Mouse (Mus musculus) cortical plate, adult 2 months (tissue): ENCODE results near the gene Tbcel. TPM values are rescaled to one million over a fixed set of nuclear protein-coding genes. Genes with fewer than 3 reads are reported as not detected.

Experiments used
- H3K27ac ChIP-seq: fragments of 200-500 bp; 2 replicates; pipeline ENCODE4 v1.5.1; 2012; ENCODE audit warnings: low read length, control low read depth, inconsistent platforms; ENCODE audit not compliant: insufficient read depth
- H3K4me1 ChIP-seq: fragments of 200-500 bp; 2 replicates; pipeline ENCODE4 v1.6.1; 2011; ENCODE audit warnings: low read length; ENCODE audit not compliant: control insufficient read depth, insufficient read depth
- H3K4me3 ChIP-seq: fragments of 200-500 bp; 2 replicates; pipeline ENCODE4 v1.5.1; 2011; ENCODE audit warnings: mild to moderate bottlenecking, low read length, control low read depth; ENCODE audit not compliant: insufficient read depth
- CTCF ChIP-seq: fragments of 200-500 bp; IDR thresholded peaks from 2 replicates; pipeline ENCODE4 v1.5.1; 2011; ENCODE audit warnings: mild to moderate bottlenecking, control low read depth, low read length; ENCODE audit not compliant: insufficient read depth; ENCODE audit errors: extremely low read depth
- POLR2A ChIP-seq: fragments of 200-500 bp; IDR thresholded peaks from 2 replicates; pipeline ENCODE4 v1.6.1; 2011; ENCODE audit warnings: mild to moderate bottlenecking, low read length, control low read depth; ENCODE audit not compliant: insufficient read depth; ENCODE audit errors: extremely low read depth
- polyA plus RNA-seq: library from polyadenylated mRNA; depleted of rRNA; stranded (reverse); fragments of >200 nt; gene quantifications from 2 replicates; pipeline ENCODE4 v1.2.3, GENCODE M21; 2012

The Tbcel gene
- polyA plus RNA-seq, 1 experiment = 30.3 TPM

DNA sequence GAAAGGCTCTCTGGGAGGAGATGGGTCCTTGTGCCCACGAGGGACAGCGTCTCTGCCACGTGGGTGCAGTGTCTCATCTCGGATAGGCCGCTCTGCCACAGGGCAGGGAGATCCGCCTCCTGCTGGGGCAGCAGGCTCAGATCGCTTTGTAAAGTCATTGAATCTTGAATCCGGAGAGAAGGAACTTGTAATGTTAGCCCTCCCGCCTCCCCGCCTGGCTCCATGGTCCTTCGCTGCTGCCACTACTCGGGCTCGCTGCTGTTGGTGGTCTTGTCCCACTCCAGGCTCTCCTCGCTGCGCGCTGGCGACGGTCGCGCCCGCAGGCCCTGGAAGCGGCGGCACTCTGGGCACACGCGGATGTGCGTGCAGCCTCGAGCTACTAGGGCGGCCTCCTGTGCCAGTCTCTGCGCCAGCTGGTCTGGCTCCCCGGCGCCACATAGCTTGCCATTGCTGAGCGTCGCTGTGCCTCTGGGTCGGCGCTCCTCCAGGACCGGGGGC lies 13.0 kb upstream of the Tbcel start:
- Histone ChIP-seq H3K27ac (no peak overlapping the region), H3K4me3 (peak overlapping the region; percentile 19; the same call in 1 of the 2 replicates), H3K4me1 (no peaks in the 10 kb centered on the region)
- peak; percentile 61; the same call in 1 of the 2 replicates for TF ChIP-seq POLR2A
- no peak for TF ChIP-seq CTCF

DNA sequence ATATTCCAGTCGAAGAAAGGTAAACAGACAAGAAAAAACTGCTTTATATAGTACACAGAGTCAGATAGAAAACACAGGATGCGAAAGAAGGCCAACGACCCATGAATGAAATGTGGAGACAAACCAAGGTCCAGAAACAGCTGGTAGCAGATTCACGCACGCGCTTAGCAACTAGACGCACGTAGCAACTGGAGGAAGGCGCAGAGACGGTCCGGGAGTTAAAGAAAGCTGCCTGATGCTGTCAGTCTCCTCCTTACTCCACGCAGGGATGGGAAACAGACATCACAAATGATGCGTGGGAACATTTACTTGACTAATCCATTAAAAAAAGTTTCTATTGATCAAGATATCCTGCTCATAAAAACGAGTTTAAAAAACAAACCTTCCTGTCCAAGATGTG lies 10.6 kb upstream of the Tbcel start:
- no peak overlapping the region for H3K27ac ChIP-seq
- no peaks in the 10 kb centered on the region for H3K4me1 ChIP-seq
- TF ChIP-seq CTCF (no peak), POLR2A (no peak)
- no peak overlapping the region for H3K4me3 ChIP-seq

DNA sequence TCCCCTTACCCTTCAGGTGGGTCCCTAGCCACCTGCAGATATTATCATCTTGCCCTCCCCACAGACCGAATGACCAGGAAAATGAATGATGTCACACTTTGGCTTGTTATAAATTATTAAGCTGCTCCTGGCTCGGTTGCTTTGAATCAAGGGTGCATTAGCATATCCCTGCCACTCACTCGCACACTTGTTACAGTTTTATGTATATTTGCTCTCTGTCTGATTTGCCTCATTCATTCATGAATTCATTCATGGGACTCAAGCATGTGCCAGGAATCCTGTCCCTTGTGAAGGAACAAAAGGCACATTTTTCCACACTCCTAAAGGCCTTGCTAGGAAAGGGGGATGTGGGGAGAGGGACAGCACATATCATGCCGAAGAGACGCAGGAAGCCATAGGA lies 5.5 kb upstream of the Tbcel start:
- Histone ChIP-seq H3K4me3 (no peak overlapping the region), H3K27ac (no peak overlapping the region)

DNA sequence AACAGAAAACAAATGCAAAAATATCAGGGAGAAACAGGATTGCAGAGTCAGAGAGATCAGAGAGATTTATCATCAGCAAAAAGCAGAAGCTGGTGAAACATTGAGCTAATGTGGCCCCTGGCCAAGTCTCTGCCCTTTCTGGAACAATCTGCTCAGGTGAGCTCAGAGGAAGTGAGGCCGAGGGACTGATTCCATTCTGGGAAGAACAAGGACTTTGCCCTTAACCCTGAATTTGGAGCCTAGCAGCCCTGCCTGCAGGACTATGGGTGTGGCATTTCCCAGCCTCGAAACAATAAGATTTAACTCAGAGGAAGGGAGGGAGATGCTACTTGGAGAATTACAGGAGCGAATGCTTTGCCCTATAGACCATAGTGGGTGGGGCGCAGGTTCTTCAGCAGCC lies 4.7 kb upstream of the Tbcel start:
- no peak overlapping the region for H3K4me3 ChIP-seq
- no peak for TF ChIP-seq POLR2A
- no peak for TF ChIP-seq CTCF
- no peak overlapping the region for H3K27ac ChIP-seq
- no peaks in the 10 kb centered on the region for H3K4me1 ChIP-seq

More for the DNA sequence above, 5.5 kb upstream of the Tbcel start:
- H3K4me1 ChIP-seq = no peaks in the 10 kb centered on the region
- TF ChIP-seq CTCF = no peak
- no peak for TF ChIP-seq POLR2A

DNA sequence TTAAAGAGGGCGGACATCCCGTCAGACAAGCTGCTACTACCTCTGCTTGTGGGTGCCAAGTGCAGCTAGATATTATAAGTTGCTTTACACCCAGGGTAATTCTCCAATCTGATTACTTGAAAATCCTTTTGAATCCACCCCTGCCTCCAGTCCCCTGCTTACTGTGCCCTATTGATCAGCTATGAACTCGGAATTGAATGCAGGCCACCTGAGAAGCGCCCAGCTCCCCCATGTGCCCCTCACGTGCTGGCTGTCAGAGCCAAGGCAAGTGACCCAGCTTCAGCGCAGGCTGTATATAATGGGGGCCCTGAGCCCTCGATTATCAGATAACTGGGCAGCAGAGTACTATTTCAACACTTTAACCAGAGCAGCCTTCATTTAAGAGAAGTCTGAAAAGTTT lies 626 bp upstream of the Tbcel start:
- TF ChIP-seq POLR2A (no peak), CTCF (no peak)
- no peaks in the 10 kb centered on the region for H3K4me1 ChIP-seq
- H3K27ac ChIP-seq = no peak overlapping the region
- H3K4me3 ChIP-seq = no peak overlapping the region

DNA sequence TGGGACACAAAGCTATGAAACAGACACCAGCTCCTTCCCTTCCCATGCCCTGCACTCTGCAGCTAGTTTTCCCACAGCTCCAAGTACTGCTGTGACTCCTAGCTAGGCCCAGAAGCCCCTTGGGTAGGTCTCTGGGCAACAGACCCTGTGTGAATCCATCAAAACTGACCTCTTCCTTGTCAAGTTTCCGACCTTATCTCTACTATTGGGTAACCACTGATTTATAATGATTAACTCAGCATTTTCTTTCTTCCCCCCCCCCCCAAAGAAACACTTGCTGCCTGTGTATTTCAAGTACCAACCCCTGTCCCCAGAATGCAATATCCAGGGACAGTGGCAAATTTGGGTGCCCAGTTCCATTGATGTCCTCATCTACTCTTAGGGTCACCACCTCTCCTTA lies 587 bp downstream of the Tbcel start:
- no peak for TF ChIP-seq CTCF
- no peak for TF ChIP-seq POLR2A
- H3K27ac ChIP-seq = no peak overlapping the region

DNA sequence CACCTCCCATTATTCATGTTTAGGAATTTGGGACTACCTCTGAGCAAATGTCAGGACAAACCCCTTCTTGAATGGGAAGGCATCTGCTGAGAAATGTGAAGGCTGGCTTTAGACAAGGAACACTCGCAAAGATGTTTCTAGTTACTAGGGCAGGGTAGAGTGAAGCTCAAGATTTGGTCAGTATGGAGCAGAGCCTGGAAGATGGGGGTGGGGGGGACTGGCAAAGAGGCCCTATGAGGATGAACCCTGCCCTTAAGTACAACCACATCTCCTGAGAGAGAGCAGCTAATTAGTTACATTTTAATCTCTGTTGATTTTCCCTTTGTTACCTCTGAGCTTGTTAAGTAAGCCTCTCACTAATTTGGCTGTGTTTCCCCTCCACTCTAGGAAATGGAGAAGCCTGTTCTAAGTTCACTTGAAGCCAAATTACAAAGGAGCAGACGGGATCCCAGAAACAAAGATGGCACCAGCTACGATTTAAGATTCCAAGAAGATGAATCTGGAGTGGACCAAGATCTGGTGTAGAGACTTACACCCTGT lies 2.6 kb downstream of the Tbcel start:
- H3K4me1 ChIP-seq = no peaks in the 10 kb centered on the region
- no peak overlapping the region for H3K27ac ChIP-seq
- TF ChIP-seq CTCF = no peak
- TF ChIP-seq POLR2A = no peak

More for the DNA sequence above, 587 bp downstream of the Tbcel start:
- no peak overlapping the region for H3K4me3 ChIP-seq
- H3K4me1 ChIP-seq = no peaks in the 10 kb centered on the region

DNA sequence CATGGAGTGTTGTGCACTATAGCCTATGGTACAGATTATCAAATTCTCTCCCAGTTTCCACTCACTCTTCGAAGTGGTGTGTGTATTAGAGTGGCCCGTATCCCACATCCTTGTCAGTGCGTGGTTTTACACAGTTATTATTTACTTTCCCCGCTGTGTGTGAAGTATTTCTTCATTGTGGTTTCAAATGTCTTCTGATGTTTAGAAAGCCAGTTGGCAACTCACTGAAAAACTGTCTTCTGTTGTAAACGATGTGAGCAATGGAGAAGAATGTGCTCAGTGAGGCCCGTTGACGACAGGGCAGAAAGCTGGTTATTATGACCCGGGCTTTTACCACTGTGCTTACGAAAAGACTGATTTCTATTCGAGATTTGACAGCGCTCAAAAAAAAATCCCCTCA lies 3.0 kb downstream of the Tbcel start:
- H3K4me3 ChIP-seq = no peak overlapping the region
- TF ChIP-seq CTCF = no peak
- no peak for TF ChIP-seq POLR2A
- no peaks in the 10 kb centered on the region for H3K4me1 ChIP-seq
- no peak overlapping the region for H3K27ac ChIP-seq

More for the DNA sequence above, 2.6 kb downstream of the Tbcel start:
- no peak overlapping the region for H3K4me3 ChIP-seq

DNA sequence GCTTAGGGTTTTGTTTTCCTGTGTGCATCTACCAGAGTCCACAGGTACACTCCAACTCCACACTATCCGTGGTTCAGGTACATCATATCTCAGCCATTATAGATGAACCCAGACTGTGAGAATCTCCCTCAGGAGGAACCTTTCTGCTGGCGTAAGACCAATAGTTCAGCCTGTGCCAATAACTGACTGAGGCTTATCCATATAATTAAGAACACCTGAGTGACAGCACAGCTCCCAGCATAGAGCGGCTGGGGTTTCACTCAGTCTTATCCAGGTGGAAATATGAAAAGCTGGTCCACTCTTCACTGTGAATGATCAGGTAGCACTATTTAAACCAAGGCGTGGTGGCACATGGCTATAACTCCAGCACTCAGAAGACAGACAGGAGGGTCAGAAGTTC lies 3.9 kb downstream of the Tbcel start:
- no peak for TF ChIP-seq POLR2A
- no peak for TF ChIP-seq CTCF
- no peak overlapping the region for H3K4me3 ChIP-seq
- no peak overlapping the region for H3K27ac ChIP-seq
- H3K4me1 ChIP-seq = no peaks in the 10 kb centered on the region

DNA sequence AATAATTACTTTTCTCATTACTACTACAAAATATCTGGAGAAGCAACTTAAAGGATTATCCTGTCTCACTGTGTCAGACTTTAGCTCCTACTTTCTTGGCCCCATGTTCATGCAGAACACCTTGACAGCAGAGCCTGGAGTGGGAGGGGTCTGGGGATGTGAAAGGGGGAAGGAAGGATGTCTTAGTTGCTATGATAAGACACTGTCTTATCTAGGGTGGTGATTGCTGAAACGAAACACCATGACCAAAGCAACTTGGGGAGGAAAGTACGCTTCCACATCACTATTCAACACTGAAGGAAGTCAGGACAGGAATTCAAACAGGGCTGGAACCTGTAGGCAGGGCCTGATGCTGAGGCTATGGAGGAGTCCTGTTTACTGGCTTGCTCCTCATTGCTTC lies 11.3 kb downstream of the Tbcel start:
- peaks cover 1% of the 10 kb centered on the region for H3K4me1 ChIP-seq
- H3K27ac ChIP-seq = no peak overlapping the region
- H3K4me3 ChIP-seq = no peak overlapping the region
- no peak for TF ChIP-seq POLR2A

DNA sequence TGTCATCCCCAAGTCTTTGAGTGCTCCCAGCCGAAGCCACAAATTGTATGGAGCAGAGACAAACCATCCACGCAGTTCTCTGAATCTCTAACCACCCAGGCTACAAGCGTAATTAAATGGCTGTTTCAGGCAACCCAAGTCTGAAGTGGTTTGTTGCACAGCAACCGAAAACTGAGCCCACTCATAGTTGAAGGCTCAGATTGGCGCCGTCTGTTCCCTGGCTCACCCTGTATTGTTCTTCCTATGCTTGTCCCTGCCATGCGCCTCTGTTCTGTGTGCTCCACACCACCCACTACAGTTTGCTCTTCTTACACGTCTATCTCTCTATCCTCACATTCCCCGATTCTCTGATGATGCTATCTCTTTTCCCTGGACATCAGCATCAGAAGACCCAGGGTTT lies 15.8 kb downstream of the Tbcel start:
- H3K4me1 ChIP-seq = peaks cover 6% of the 10 kb centered on the region
- no peak overlapping the region for H3K27ac ChIP-seq
- no peak overlapping the region for H3K4me3 ChIP-seq
- TF ChIP-seq POLR2A (no peak), CTCF (no peak)
